Mouse (Mus musculus) embryo, embryonic 10 days (tissue): Measurements from ENCODE around the gene Hspb9.
A peak's percentile ranks its signal among the peaks of the same experiment; 100 is the strongest.

Experiments used
- DNase-seq: peaks from one replicate; pipeline ENCODE4 v3.0.0-alpha.2; 2015; ENCODE audit warnings: low spot score

Hspb9 gene

DNA sequence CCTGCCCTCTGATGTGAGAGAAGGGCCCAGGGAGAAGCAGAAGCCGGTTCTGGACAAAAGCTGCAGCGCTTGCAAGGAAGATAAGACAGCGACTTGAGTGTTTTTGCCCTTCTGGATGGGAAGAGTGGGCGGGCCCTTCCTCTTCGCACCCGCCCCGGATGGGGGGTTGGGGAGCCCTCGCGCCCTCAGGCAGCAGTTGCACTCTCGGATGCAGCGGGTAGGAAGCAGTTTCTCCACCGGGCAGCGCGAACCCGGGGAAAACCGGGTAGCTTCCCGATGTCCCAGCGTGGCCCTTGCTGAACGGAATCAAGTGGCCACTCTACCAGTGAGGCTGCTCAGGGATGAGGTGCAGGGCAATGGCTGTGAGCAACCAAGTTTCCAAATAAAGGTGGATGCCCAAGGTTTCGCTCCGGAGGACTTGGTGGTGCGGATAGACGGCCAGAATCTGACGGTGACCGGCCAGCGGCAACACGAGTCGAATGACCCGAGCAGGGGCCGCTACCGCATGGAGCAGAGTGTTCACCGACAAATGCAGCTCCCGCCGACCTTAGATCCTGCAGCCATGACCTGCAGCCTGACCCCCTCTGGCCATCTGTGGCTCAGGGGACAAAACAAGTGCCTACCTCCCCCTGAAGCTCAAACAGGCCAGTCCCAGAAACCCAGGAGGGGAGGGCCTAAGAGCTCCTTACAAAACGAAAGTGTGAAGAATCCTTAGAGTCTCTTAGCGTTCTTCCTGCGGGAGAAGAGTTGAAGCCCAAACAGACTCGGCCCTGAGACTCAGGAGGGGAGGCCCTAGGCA, at the start of gene Hspb9:
TSS of gene Hspb9 (plus strand) at position 116 of the 799 bp plus-strand sequence.
- peak; percentile 77 for DNase-seq

DNA sequence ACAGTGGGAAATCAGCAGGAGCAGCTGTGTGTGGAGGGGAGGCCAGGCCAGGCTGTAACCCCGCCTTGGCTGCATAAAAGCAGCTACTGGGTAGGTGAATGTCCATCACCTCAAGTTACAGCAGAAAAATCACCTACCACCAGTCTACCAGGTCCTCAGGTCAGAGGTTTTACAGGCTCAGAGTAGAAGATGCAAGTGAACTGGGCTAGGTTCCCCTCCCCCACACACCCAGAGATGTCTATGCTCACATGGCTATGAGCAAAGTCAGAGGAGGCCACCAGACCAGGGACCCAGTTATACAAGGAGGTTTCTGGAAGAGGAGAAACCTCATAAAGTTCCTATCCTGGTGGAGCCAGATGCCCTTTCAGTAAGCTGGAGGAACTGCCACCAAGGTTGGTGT, 42.6 kb upstream of the Hspb9 start:
- DNase-seq, result no peak

DNA sequence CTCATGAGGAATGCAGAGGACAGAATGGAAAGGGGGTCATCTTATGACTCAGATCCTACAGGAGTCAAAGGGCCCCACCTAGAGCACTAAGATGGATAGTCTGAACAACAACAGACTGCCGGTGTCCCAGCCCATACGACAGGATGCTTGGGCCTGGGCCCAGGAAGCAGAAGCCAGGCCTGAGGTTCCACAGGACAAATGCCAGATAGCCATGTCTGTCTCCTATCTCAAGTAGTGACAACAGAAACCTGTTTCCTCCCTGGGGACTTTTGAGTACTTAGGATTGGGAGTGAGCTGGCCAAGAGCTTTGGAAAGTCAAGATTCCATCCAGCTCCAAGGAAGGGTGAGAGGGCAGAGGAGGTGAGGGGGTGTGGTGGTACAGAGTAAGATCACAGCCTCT, 41.7 kb upstream of the Hspb9 start:
- DNase-seq, result no peak

DNA sequence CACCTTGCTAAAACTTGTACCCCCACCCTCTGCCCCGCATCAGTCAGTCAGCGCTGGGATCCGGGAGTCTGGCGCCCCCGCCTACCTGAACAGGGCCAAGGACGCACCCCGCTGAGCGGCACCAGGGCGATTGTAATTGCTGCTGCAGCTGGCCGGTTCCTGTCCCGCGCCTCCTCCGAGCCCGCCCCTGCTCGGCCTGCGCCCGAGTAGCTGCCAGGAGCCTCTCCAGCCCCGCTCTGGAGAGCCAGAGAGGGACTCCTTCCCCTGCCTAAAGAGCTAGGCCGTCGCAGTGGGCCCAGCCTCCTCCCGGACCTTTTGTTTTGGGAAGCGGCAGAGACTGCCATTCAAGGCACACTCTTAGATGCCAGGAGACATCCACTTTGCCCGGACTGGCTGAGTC, 40.5 kb upstream of the Hspb9 start:
- DNase-seq, result peak; percentile 55

DNA sequence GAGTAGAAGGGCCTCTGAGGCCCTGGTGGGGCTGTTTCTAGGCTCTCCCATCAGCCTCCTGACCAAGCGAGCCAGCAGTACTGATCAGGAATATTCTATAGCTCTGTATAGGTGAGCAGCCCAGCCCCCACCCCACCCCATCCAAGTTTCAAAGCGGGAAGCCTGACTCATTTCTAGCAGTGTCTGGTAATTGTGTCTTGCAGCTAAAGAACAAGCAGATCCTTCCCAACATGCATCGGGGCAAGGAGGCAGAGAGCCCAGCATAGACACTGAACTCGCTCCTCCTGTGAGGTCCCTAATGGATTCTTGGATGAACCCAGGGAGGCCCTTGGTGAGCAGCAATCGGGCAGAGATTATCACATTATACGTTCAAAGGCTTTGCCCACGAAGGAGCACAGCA, 35.8 kb upstream of the Hspb9 start:
- no peak for DNase-seq

DNA sequence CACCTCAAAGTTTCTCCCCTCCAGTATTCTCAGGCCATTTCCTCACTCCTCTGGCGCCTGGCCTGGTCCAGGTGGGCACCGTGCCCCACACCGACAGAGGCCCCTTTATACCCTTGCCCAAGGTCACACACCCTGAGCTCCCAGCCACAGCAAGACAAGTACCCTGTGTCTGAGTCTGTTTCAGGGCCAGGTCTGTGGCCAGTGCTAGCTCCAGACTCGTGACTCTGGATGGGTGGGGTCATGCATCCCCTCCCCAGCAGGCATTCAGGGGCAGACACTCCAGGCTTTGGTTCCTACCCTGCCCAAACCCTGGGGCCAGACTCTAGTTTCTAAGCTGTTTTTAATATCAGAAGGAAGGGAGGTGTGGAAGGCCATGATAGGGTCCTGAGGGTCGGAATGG, 31.8 kb upstream of the Hspb9 start:
- no peak for DNase-seq

DNA sequence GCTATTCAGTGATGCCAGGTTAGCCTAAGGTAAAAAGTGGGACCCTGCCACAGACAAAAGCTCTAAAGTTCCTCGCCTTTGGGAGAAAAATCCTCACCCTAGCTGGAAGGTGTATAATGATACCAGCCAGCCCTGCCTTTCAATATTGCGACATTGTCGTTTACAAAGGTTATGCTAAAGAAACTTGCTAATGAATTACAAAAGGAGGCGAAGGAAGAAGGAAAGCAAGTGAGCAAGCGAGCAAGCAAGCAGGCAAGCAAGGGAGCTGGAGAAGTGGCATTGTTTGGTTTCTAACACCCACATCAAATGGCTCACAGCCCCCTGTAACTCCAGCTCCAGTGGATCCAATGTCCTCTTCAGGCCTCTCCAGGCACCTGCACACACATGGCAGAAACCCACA, 31.1 kb upstream of the Hspb9 start:
- no peak for DNase-seq

DNA sequence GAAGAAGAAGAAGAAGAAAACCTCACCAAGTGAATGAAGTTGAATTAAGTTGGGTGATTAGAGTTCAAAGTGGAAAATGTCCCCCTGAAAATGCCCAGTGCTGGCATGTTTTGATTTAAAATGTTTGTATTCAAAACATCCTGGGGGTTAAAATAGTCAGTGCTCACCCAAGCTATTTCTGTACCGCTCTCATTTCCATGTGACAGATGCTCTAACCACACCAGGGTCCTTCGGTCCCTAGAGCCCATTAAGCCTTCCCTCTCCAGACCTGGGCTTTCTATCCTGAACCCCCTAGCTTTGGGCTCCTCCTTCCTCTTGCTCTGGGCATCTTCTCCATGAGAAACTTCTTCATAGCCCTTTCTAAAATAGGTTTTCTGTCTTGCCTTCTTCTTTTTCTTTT, 29.6 kb upstream of the Hspb9 start:
- DNase-seq, result no peak

DNA sequence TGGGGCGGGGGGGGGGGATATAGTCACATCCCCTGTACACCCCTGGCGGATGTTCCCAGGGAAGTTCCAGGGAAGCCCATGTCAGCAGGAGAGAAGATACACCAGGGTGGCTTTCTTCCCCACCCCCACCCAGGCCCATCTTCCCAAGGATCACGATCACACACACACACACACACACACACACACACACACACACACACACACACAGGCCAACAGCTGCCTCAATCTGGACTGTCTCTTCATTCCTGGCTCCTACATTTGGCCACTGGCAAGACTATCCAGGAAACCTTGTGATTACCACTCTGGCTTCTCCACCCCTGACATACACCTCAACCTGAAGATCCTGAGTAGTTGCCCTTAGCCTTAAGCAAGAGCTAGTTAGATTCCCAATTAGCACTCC, 28.3 kb upstream of the Hspb9 start:
- no peak for DNase-seq

DNA sequence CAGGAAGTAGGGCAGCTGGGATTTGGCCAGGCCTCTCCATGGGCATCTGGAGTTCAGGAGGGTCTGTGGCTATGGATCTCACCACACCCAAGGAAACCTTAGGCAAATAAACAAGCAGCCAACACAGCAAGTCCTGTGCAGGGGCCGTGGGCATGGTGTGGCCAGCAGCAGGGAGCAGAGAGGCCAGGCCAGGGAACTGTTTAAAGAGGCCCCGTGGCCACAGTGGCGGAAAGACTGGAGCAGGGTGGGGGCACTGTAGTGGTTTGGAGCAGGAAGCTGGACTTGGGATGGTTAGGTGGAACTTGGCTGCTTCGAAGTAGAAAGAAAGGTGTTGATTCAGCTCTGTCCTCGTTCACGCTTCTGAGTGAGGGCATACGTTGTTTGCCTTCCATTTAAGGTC, 26.4 kb upstream of the Hspb9 start:
- no peak for DNase-seq

DNA sequence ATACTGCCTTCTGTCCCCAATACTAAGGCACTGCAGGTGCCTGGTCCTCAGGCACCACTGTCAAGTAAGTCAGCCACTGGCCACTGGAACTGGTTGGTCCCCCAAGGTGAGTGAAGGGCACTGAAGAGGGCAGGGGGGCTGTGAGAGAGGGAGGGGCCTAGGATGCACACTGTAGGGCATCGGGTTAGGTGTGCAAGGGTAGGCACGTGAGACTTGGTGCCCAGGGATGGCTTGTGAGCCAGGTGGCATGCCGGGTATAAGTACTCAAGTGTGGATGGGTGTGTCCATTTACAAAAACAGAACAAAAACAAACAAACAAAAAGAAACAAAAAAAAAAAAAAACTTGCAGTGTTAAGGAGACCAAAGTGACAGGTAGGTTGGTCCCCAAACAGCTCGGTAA, 25.2 kb upstream of the Hspb9 start:
- no peak for DNase-seq

DNA sequence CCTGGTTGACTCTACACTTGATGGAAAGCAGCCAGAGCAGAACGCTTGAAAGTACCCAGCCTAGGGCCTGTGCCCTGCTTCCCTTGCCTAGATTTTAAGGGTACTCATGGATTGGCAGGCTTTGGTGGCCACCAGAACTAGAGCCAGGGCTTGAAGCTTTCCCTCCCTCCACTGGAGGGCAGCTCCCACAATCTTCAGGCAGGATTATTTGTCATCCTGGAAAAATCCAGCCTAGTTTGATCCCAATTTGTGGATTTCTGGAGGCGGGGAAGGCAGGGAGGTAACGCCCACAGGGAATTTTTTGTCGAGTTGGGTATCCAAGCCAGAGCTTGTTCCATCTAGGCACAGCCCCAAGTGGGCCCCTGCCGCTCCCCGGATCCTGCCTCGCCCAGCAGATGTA, 23.3 kb upstream of the Hspb9 start:
- DNase-seq, result no peak

DNA sequence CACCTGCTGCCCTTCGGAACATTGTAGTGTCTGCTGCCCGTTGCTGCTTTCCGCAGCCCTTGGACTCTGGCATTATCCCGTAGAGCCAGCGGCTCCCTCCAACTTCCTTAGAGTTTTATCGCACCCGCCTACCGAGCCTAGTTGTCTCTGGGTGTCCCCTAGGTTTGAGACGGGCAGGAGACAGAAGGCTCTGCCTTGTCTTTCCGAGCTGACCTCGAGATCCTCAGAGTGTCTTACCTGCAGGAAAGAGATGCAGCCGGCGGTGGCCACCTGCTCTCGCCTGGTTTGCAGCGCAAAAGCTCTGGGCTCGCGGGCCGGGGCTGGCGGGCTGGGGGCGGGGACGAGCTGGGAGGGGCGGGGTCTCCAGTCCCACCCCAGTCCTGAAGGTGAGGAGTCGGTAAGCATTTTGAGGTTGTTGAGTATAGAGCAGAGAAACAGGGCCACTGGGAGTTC, 21.5 kb upstream of the Hspb9 start, which contains the start of gene Zfp385c:
TSS of gene Zfp385c (minus strand) at position 292 of the 453 bp plus-strand sequence.
- DNase-seq, result no peak

DNA sequence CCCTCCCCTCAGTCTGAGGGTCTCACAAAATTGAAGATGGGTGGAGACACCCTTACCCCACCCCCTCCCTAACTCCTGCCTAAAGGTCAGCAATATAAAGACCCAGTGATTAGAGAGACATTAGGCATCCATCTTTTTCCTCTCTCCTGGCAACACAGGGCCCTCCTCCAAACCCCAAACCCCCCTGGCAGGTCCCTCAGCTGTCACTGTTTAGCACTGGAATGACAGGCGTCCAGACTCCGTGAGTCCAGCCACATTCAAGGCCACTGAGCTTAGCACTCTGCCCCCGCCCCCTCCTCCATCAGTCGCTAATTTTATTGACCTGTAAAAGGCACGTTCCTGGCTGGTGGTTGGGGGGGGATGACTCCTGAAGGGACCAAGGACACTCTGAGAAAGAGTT, 20.5 kb upstream of the Hspb9 start:
- DNase-seq, result no peak

DNA sequence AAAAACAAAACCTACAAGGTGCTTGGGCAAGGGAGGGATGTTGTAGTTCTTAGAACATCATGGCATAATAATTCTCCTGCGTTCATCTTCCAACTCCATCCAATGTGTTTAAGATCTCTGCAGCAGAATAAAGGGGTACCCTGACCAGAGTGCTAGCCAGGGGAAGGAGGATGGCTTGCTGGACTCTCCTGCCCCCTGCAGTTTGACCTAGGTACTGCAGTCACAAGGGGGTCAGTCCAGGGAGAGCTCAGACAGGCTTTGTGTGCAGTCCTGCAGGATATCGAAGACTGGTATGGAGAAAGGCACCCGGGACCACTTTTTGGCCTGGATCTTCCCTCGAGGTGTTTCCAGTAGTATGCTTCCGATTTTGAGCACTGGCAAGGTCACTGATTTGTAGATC, 18.7 kb upstream of the Hspb9 start:
- peak; percentile 80 for DNase-seq

DNA sequence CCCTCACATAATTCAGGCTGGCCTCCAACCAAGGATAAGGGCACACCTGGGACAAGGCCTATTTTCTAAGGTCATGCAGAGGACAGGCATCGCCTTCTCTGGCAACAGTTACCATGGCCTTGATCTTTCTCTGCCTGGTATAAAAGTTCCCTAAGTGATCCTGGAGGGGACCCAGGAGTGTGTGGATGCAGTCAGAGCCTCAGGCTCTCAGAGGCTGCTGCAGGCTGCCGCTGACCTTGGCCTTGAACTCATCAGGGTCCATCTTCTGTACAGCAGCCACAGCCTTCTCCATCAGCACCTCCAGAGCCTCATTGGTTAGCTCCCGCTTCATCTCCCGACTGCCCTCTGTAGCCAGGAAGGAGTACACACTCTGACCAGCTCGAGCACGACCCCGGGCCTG, 15.7 kb upstream of the Hspb9 start:
- DNase-seq, result no peak

DNA sequence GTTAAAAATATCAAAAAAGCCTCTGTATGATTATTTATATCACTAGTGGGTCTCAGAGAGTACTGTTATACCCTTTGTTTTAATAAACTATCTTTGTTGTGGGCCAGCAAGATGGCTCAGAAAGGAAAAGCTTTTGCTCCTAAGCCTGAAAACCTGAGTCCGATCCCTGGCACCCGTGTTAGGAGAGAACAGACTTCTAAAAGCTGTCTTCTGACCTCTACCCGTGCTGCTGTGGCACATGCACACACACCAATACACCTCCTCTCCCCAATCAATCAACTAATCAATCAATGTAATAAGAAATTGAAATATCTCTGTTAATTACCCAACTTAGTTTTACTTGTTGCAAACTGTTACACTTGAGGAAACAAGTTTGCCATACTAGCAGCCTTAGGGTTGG, 12.9 kb upstream of the Hspb9 start:
- no peak for DNase-seq

DNA sequence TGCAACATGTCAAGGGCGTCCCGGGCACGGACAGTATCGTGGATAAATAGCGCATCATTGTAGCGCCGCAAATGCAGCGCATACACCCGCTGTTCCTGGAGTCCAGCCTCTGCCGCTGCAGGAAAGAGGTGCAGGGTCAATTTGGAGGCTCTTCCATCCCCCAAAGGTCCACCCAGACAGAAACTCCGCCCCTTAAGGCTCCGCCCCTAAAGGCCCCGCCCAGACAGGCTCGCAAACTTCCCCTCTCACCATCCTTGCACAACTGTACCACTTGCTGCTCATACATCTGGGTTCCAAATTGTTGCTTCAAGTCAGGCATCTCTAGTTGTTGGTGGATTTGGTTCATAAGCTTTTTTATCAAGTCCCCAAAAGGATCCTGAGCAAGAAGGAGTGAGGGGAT, 12.3 kb upstream of the Hspb9 start:
- peak; percentile 47 for DNase-seq

DNA sequence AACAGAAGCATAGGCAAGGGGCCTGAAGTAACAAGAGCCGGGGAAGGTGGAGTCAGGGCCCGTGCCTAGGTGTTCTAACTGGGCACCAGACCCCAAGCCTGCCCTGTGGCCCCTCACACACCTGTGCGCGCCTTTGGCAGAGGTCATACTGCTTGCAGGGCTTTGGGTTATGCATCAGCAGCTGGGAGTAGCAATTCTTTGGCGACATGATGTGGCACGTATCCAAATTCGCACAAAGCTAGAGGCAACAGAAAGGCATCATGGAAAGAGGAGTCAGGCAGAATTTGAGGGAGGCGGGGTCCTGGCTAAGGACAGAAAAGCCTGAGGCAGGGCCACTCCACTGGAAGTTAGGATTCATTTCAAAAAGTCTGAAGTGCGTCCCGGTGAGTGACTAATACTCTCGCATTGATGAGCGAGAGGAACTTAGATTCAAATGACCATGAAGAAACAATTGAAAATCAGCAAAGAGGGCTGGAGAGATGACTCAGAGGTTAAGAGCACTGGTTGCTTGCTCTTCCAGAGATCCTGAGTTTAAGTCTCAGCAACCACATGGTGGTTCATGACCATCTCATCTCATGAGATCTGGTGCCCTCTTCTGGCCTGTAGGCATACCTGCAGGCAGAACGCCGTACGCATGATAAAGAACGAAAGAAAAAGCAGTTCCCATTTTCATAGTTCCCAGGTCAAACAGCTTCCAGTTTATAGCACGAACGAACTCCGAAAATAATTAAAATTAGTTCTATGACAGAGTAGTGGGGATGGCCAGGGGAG, 11.4 kb upstream of the Hspb9 start:
- peak; percentile 95 for DNase-seq

DNA sequence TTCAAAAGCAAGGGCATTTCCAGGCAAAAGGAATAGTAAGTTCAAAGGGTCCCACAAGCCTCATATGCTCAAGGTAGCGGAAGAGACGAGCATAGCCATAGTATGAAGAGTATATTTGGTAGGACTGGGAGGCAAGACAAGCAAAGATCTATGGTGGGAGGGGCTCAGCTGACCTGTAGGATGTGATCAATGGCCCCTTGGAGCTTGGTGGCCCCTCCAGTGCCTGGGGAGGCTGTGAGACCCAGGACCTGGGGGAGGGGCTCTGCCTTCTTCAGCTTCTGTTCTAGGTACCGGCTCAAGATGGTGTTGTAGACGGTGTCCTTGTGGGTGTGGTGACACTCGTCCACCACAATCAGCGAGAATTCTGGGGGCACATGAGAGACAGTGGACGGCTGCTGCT, 10.7 kb upstream of the Hspb9 start:
- DNase-seq, result no peak

DNA sequence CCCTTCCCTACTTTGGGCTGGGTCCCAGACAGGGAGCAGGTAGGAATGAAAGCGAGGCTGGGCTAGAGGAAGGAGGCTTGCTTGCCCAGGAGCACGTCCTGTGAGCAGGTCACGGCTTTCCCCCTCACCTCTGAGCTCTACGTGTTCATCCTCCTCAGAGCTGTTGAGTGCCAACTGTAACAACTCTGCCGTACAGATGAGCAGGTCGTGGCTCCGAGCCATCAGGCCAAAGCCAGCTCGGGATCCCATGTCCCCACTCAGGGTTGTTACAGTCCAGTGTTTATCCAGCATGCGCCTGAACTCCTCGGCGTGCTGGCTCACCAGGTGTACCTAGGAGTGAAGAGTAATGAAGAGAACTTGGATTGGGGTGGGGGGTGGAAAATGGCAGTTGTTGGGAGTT, 10.3 kb upstream of the Hspb9 start:
- DNase-seq, result no peak

DNA sequence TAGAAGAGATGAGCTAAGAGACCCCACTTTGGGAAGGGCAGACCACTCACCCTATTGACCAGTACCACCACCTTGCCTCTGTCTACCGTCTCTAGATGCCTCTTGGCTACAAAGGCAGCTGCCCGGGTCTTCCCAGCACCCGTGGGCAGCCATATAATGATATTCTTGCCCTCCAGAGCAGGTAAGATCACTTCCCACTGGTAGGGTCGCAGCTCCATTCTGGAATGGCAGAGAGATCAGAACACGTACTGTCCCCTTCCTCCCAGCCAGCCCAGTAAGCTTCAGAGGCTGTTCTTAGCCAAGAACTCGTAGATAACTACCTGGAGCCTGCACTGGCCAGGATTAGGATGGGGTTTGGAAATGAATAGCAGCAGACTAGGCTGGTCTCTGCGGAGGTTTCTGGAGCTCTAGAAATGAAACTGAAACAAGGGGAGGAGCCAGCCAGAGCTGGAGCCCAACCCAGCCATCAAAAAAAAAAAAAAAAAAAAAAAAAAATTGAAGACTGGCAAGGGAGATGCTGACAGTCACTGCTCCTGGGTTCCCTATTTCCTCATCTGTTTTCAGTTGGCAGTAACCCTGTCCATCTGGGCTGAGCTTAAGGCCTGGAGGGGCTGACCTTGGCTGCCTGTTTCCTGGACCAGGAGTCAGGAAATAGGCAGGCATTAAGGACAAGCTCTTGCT, 9.7 kb upstream of the Hspb9 start, which contains the start of gene Dhx58:
TSS of gene Dhx58 (minus strand) at position 421 of the 681 bp plus-strand sequence.
- DNase-seq, result no peak
